ENCODE assay signal across 7 mouse cellular contexts in genomic region chr8:105990856-105991387, GRCm38 (mm10). TPM values are rescaled to one million over a fixed set of nuclear protein-coding genes. Genes with fewer than 3 reads are reported as not detected.
DNase-seq lines count a peak whose midpoint lies in the region; ATAC-seq and TF ChIP-seq lines count a peak whose summit lies in the region.

Gene Dus2 (plus strand): TSS chr8:105991337.

- no peak within 1 kb of the TSS; the same call in 1 of the 2 replicates for H3K9ac ChIP-seq in intestine, postnatal 0 days (ENCODE audit: low read depth, low read length)
- 0 out of 2 replicates have a peak within 1 kb of the TSS, but pooled peaks have one; percentile 30 for H3K9ac ChIP-seq in limb, embryonic 11.5 days (ENCODE audit: low read length)
- no peak within 1 kb of the TSS for H3K9ac ChIP-seq in midbrain, embryonic 13.5 days (replicated peaks)

- no peak within 1 kb of the TSS for H3K4me3 ChIP-seq in intestine, postnatal 0 days (ENCODE audit: low read depth, low read length)
- no peak within 1 kb of the TSS for H3K4me3 ChIP-seq in limb, embryonic 11.5 days (ENCODE audit: low read depth, low read length)
- no peak within 1 kb of the TSS for H3K4me3 ChIP-seq in midbrain, embryonic 13.5 days (replicated peaks)

- peak; percentile 95 for TF ChIP-seq CTCF in intestine, postnatal 0 days (IDR thresholded peaks at IDR 0.05; ENCODE audit: low read depth)

- no peak within 1 kb of the TSS; the same call in 1 of the 2 replicates for H3K27ac ChIP-seq in intestine, postnatal 0 days (ENCODE audit: low read depth, low read length)
- no peak within 1 kb of the TSS for H3K27ac ChIP-seq in limb, embryonic 11.5 days (replicated peaks; ENCODE audit: low read depth, low read length)
- no peak within 1 kb of the TSS for H3K27ac ChIP-seq in midbrain, embryonic 13.5 days

- H3K9me3 ChIP-seq in intestine, postnatal 0 days (ENCODE audit: control insufficient read depth) = no peaks in the 10 kb centered on the region
- H3K9me3 ChIP-seq in limb, embryonic 11.5 days (ENCODE audit: control insufficient read depth, low read length) = no peaks in the 10 kb centered on the region
- H3K9me3 ChIP-seq in midbrain, embryonic 13.5 days = no peaks in the 10 kb centered on the region

- peak; percentile 88 for ATAC-seq in granulocyte monocyte progenitor cell, adult 5-6 weeks (replicated peaks; ENCODE audit: poor library complexity, severe bottlenecking)
- peak; percentile 77 for ATAC-seq in intestine, postnatal 0 days
- 0 out of 2 replicates have a peak, but pooled peaks have one; percentile 54 for ATAC-seq in limb, embryonic 11.5 days (ENCODE audit: insufficient number of reproducible peaks, low FRiP score, low TSS enrichment, low read depth)
- 0 out of 2 replicates have a peak, but pooled peaks have one; percentile 53 for ATAC-seq in midbrain, embryonic 13.5 days

- H3K4me2 ChIP-seq in intestine, postnatal 0 days (replicated peaks; ENCODE audit: low read depth) = peak within 1 kb of the TSS; percentile 14
- H3K4me2 ChIP-seq in limb, embryonic 11.5 days (ENCODE audit: low read depth, severe bottlenecking) = no peak within 1 kb of the TSS; the same call in 1 of the 2 replicates
- 0 out of 2 replicates have a peak within 1 kb of the TSS, but pooled peaks have one; percentile 14 for H3K4me2 ChIP-seq in midbrain, embryonic 13.5 days (replicated peaks)

- WGBS in intestine, postnatal 0 days = 7% methylated on average over 15 of the region's 15 CpGs
- WGBS in limb, embryonic 11.5 days = 10% methylated on average over 15 of the region's 15 CpGs
- WGBS in midbrain, embryonic 13.5 days = 11% methylated on average over 15 of the region's 15 CpGs

- H3K4me1 ChIP-seq in intestine, postnatal 0 days (replicated peaks; ENCODE audit: control insufficient read depth, insufficient read depth, low read length) = no peaks in the 10 kb centered on the region
- no peaks in the 10 kb centered on the region for H3K4me1 ChIP-seq in limb, embryonic 11.5 days (ENCODE audit: control insufficient read depth, insufficient read depth, low read length)
- H3K4me1 ChIP-seq in midbrain, embryonic 13.5 days (replicated peaks) = peaks cover 5% of the 10 kb centered on the region; the same call in 1 of the 2 replicates

- peak; percentile 89 for DNase-seq in adrenal gland, postnatal 10 days
- peak; percentile 81 for DNase-seq in embryo, embryonic 11.5 days (ENCODE audit: low read depth, low spot score)
- DNase-seq in limb, embryonic 11.5 days (ENCODE audit: low spot score) = peak; percentile 91
- peak; percentile 60 to 86 for DNase-seq in spleen, adult 18-20 months

- H3K36me3 ChIP-seq in intestine, postnatal 0 days (ENCODE audit: control insufficient read depth, insufficient read depth) = no peaks in the 10 kb centered on the region
- no peaks in the 10 kb centered on the region for H3K36me3 ChIP-seq in limb, embryonic 11.5 days (ENCODE audit: control insufficient read depth, insufficient read depth, low read length)
- H3K36me3 ChIP-seq in midbrain, embryonic 13.5 days = no peaks in the 10 kb centered on the region

- H3K27me3 ChIP-seq in intestine, postnatal 0 days (replicated peaks; ENCODE audit: control insufficient read depth, insufficient read depth, low read length) = no peaks in the 10 kb centered on the region
- H3K27me3 ChIP-seq in limb, embryonic 11.5 days (ENCODE audit: control insufficient read depth, insufficient read depth, low read length) = no peaks in the 10 kb centered on the region
- H3K27me3 ChIP-seq in midbrain, embryonic 13.5 days = 0 out of 2 replicates have a peak, but pooled peaks cover 5% of the 10 kb centered on the region

RNA-seq across cellular contexts. Expression of gene Dus2, which starts in this region (rescaled TPM):
- total RNA-seq in adrenal gland, postnatal 10 days (2021) = 10 to 100 TPM; 13.5 to 15.2 TPM
- 8.3 and 9.6 TPM in 2 replicates for total RNA-seq in granulocyte monocyte progenitor cell, adult 5-6 weeks (2014; fragmentation: Nextera tagmentation)
- 10.8 and 20.1 TPM in 2 replicates for total RNA-seq in granulocyte monocyte progenitor cell, adult 5-6 weeks (2017)
- polyA plus RNA-seq in intestine, postnatal 0 days (2015; fragmentation: Nextera tagmentation; extraction: Ambion mirVana) = 7.6 and 8.3 TPM in 2 replicates
- 18.8 and 21.8 TPM in 2 replicates for polyA plus RNA-seq in limb, embryonic 11.5 days (2014; fragmentation: Nextera tagmentation; extraction: Ambion mirVana)
- 19.3 and 23.0 TPM in 2 replicates for polyA plus RNA-seq in midbrain, embryonic 13.5 days (2015; fragmentation: Nextera tagmentation; extraction: Ambion mirVana)
